Mouse (Mus musculus): ENCODE measurements at regions not wholly inside any gene's neighbourhood (a gene's known extent, or its start where the extent isn't known, plus 50 kb on each side); places are given as distances from the start of the nearest gene placed in this dataset.
"Not testable (repeated sequence)": the region's sequence is repeated elsewhere in the genome, so short reads cannot be mapped to it uniquely, and the experiment has no call there.

DNA sequence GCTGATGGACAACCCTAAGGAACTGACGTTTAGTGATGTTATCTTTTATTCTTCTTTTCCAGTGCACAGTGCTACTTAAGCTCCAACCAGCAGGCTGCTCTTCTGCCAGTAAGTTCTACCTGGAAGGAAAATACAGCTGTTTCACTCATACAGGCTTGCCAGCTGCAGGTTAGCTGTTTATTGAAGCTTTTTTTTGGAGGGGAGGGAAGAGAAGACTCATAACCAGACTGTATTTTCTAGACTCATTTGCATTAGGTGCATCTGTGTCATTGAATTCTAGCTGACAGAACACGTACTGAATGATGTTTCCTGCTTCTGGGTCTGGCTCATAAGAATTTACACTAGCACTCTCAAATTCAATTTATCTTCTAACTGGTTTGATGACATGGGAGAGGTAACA, 513.3 kb upstream of the Igfbp7 start:
- Histone ChIP-seq H3K27me3 (ENCODE audit: insufficient read depth, low read length) (no peaks in the 10 kb centered on the region), H3K27ac (no peak overlapping the region), H3K9me3 (ENCODE audit: low read length) (no peaks in the 10 kb centered on the region), H3K36me3 (ENCODE audit: insufficient read depth, low read length) (no peaks in the 10 kb centered on the region), H3K4me3 (ENCODE audit: low read length) (no peak overlapping the region), H3K4me2 (ENCODE audit: low read depth, low read length) (no peak overlapping the region), H3K9ac (replicated peaks; ENCODE audit: low read length) (no peak overlapping the region), H3K4me1 (ENCODE audit: insufficient read depth, low read length) (no peaks in the 10 kb centered on the region)
- ATAC-seq (no peak), DNase-seq (ENCODE audit: low spot score) (no peak)
- WGBS = 78% methylated on average over 2 of the region's 2 CpGs
- TF ChIP-seq CTCF (IDR thresholded peaks at IDR 0.05; ENCODE audit: low read depth) = no peak

DNA sequence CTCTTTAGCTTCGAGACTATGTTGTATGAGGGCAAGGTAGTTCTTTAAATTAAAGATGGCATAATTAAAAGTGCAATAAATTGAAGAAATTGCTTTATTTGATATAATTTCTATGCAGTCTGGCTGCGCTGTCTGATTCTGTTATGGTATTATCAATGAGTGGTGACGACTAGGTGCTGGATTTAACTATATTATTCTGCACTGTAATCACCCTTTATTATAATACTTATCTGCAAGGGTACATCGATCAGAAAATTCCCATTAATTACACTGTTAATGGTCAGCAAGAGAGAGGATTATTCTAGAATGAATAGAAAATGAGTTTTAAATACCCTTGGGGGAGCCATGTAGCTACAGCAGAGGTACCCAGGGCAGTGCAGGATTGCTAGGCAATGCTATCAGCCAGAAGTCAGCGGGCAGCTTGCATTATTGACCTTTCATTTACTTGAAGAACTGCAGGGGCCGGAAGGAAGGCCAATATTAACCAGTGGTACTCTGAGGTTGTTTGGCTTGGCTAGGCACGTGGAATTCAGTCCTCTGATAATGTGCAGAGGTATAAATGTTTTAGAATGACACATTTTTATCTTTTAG, 509.3 kb upstream of the Igfbp7 start:
- TF ChIP-seq CTCF (IDR thresholded peaks at IDR 0.05; ENCODE audit: low read depth) = no peak
- Histone ChIP-seq H3K27me3 (ENCODE audit: insufficient read depth, low read length) (no peaks in the 10 kb centered on the region), H3K9me3 (ENCODE audit: low read length) (no peaks in the 10 kb centered on the region), H3K4me1 (ENCODE audit: insufficient read depth, low read length) (no peaks in the 10 kb centered on the region), H3K27ac (no peak overlapping the region), H3K4me2 (ENCODE audit: low read depth, low read length) (no peak overlapping the region), H3K36me3 (ENCODE audit: insufficient read depth, low read length) (no peaks in the 10 kb centered on the region), H3K9ac (replicated peaks; ENCODE audit: low read length) (no peak overlapping the region), H3K4me3 (ENCODE audit: low read length) (no peak overlapping the region)
- peak; percentile 14 for DNase-seq (ENCODE audit: low spot score)
- 57% methylated on average over 7 of the region's 7 CpGs for WGBS
- ATAC-seq = no peak

DNA sequence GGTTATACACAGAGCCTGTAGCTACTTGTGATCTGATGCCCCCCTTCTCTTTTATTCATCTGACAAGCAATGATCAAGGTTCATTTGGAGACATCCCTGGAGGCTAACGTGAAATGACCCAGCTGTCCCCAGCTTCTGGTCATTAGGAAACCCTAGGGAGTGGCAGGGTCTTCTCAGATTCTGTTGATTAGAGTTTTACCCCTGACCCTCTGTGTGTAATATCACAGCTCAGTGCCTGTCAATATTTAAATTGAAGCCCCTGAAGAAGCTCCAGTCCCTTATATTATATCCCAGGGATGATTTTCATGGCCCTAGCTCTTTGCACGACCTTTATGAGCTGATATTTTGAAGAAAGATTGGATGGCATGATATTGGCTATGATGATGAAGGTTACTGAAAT, 508.5 kb upstream of the Igfbp7 start:
- TF ChIP-seq CTCF (IDR thresholded peaks at IDR 0.05; ENCODE audit: low read depth) = no peak
- 42% methylated on average over 2 of the region's 2 CpGs for WGBS
- H3K36me3 ChIP-seq (ENCODE audit: insufficient read depth, low read length) = no peaks in the 10 kb centered on the region
- H3K4me3 ChIP-seq (ENCODE audit: low read length) = no peak overlapping the region
- no peak overlapping the region for H3K27ac ChIP-seq
- H3K9me3 ChIP-seq (ENCODE audit: low read length) = no peaks in the 10 kb centered on the region
- no peaks in the 10 kb centered on the region for H3K4me1 ChIP-seq (ENCODE audit: insufficient read depth, low read length)
- H3K4me2 ChIP-seq (ENCODE audit: low read depth, low read length) = no peak overlapping the region
- ATAC-seq (no peak), DNase-seq (ENCODE audit: low spot score) (no peak)
- no peak overlapping the region for H3K9ac ChIP-seq (replicated peaks; ENCODE audit: low read length)
- H3K27me3 ChIP-seq (ENCODE audit: insufficient read depth, low read length) = no peaks in the 10 kb centered on the region

DNA sequence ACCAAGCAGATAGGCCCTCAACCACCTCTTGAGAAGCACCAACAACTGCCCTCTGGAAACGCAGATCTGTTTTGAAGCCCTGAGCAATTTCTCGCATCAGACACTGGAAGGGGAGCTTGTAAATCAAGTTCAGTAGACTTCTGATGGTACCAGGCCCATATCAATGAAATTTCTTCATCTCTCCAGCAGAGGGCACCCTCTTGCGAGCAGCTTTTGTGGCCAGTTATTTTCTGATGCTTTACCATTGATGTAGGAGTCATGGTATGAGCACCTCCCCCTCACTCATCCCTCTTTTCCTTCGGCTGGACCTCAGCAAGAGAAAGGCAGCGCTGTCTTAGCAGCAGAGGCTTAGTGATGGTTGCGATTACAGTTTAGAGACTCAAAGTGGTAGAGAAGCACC, 501.4 kb upstream of the Igfbp7 start:
- DNase-seq (ENCODE audit: low spot score) (peak; percentile 26), ATAC-seq (no peak)
- no peaks in the 10 kb centered on the region for H3K36me3 ChIP-seq (ENCODE audit: insufficient read depth, low read length)
- H3K9me3 ChIP-seq (ENCODE audit: low read length) = no peaks in the 10 kb centered on the region
- TF ChIP-seq CTCF (IDR thresholded peaks at IDR 0.05; ENCODE audit: low read depth) = peak; percentile 61
- H3K4me2 ChIP-seq (ENCODE audit: low read depth, low read length) = no peak overlapping the region
- no peak overlapping the region for H3K9ac ChIP-seq (replicated peaks; ENCODE audit: low read length)
- no peak overlapping the region for H3K4me3 ChIP-seq (ENCODE audit: low read length)
- H3K27ac ChIP-seq = no peak overlapping the region
- no peaks in the 10 kb centered on the region for H3K4me1 ChIP-seq (ENCODE audit: insufficient read depth, low read length)
- WGBS = 52% methylated on average over 6 of the region's 6 CpGs
- H3K27me3 ChIP-seq (ENCODE audit: insufficient read depth, low read length) = no peaks in the 10 kb centered on the region

DNA sequence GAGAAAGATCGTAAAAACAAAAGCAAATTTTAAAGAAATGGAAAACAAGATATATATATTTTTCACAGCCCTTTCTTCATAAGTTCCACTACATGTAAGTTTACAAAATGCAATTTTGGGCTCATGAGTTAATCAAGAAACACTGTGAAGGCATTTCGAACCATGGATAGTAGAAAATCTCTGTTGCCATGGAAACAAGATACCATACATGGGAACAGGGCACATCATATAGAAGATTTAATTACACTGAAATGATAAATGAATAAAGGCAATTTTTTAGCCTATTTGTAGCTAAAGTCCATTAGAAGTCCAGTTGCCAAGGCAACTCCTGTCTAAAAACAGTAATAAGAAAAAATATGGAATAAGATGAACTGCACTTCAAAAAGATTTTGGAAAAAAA, 484.2 kb upstream of the Igfbp7 start:
- H3K4me1 ChIP-seq (ENCODE audit: insufficient read depth, low read length); H3K9me3 ChIP-seq (ENCODE audit: low read length); DNase-seq (ENCODE audit: low spot score); H3K27ac ChIP-seq; H3K36me3 ChIP-seq (ENCODE audit: insufficient read depth, low read length); H3K4me3 ChIP-seq (ENCODE audit: low read length); H3K9ac ChIP-seq (replicated peaks; ENCODE audit: low read length); H3K27me3 ChIP-seq (ENCODE audit: insufficient read depth, low read length); ATAC-seq; H3K4me2 ChIP-seq (ENCODE audit: low read depth, low read length): not testable (repeated sequence)
- WGBS = 57% methylated on average over 2 of the region's 2 CpGs

DNA sequence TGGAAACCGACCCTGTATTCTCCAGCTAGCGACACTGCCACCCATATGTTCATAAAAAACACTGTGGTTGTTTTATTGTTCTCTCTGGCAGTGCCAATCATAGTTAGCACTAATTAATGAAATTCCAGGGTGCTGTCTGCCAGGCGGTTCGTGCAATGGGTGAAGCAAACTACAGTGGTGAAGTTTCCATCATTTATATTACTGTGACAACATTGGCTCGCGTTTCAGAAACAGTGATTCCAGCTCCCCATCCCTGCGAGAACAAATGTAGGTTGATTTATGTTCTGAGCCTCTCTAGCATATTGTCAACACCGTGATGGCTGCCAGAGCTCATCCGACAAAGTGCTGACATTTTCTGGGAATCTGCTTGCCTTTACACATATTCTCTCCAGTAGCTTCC, 480.7 kb upstream of the Igfbp7 start:
- no peak overlapping the region for H3K9ac ChIP-seq (replicated peaks; ENCODE audit: low read length)
- no peaks in the 10 kb centered on the region for H3K9me3 ChIP-seq (ENCODE audit: low read length)
- no peak overlapping the region for H3K4me2 ChIP-seq (ENCODE audit: low read depth, low read length)
- TF ChIP-seq CTCF (IDR thresholded peaks at IDR 0.05; ENCODE audit: low read depth) = no peak
- no peaks in the 10 kb centered on the region for H3K27me3 ChIP-seq (ENCODE audit: insufficient read depth, low read length)
- H3K36me3 ChIP-seq (ENCODE audit: insufficient read depth, low read length) = no peaks in the 10 kb centered on the region
- WGBS = 42% methylated on average over 9 of the region's 9 CpGs
- H3K4me1 ChIP-seq (ENCODE audit: insufficient read depth, low read length) = no peaks in the 10 kb centered on the region
- DNase-seq (ENCODE audit: low spot score) (peak; percentile 55), ATAC-seq (no peak)
- no peak overlapping the region for H3K27ac ChIP-seq
- no peak overlapping the region for H3K4me3 ChIP-seq (ENCODE audit: low read length)

DNA sequence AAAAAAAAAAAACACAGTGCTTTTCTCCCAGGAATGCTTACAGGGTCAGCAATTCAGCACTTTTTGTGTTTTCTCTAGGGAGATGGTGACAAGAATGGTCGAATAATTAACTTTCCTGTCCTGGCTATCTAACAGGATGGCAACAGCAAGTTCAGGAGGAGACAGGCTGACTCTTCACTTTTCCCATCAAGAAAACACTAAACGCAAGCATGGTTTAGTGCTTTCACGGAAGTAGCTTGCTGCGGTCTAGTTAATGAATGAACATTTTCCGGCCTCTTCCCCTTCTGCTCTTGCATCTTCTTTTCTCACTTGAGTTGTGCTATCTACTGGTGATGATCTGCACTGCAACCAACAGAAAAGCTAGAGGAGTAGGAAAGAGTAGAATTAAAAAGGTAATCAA, 463.6 kb upstream of the Igfbp7 start:
- Histone ChIP-seq H3K36me3 (ENCODE audit: insufficient read depth, low read length) (no peaks in the 10 kb centered on the region), H3K4me1 (ENCODE audit: insufficient read depth, low read length) (no peaks in the 10 kb centered on the region), H3K9me3 (ENCODE audit: low read length) (no peaks in the 10 kb centered on the region), H3K4me3 (ENCODE audit: low read length) (no peak overlapping the region), H3K4me2 (ENCODE audit: low read depth, low read length) (no peak overlapping the region), H3K9ac (replicated peaks; ENCODE audit: low read length) (no peak overlapping the region), H3K27me3 (ENCODE audit: insufficient read depth, low read length) (no peaks in the 10 kb centered on the region), H3K27ac (no peak overlapping the region)
- DNase-seq (ENCODE audit: low spot score) = no peak
- WGBS = 60% methylated on average over 5 of the region's 5 CpGs
- peak; percentile 37 for TF ChIP-seq CTCF (IDR thresholded peaks at IDR 0.05; ENCODE audit: low read depth)
- ATAC-seq = no peak

All from hindbrain, postnatal 0 days (tissue).